Mouse (Mus musculus) cerebellum, adult 2 months (tissue): ENCODE measurements around the gene Med4.

Experiments
- CTCF ChIP-seq: fragments of 200-500 bp; IDR thresholded peaks from 2 replicates; pipeline ENCODE4 v1.5.1; 2011; ENCODE audit warnings: low read depth, mild to moderate bottlenecking, control low read depth, low read length, moderate library complexity, borderline replicate concordance; ENCODE audit not compliant: insufficient read depth
- POLR2A ChIP-seq: fragments of 200-500 bp; IDR thresholded peaks from 2 replicates; pipeline ENCODE4 v1.6.1; 2011; ENCODE audit warnings: low read length, control low read depth, borderline replicate concordance; ENCODE audit not compliant: insufficient read depth

GRCm38 (mm10) chr14:73543781-73544180 is 34.0 kb downstream of the Med4 start:
- TF ChIP-seq CTCF (no peak), POLR2A (no peak)
